Mouse (Mus musculus): ENCODE measurements around the gene Col27a1.

The Col27a1 gene

DNA sequence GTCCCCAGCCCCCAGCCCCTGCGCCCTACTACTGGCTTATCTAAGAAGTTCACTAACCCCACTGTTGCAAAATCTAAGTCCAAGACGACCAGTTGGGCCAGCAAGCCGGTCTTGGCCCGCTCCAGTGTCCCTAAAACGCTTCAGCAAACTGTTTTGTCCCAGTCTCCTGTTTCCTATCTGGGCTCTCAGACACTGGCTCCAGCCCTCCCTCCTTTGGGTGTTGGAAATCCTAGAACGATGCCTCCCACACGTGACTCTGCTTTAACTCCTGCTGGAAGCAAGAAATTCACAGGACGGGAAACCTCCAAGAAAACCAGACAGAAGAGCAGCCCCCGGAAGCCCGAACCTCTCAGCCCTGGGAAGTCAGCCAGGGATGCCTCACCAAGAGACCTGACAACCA lies 11.6 kb downstream of the Col27a1 start:
- no peak for DNase-seq (ENCODE audit: low spot score)

DNA sequence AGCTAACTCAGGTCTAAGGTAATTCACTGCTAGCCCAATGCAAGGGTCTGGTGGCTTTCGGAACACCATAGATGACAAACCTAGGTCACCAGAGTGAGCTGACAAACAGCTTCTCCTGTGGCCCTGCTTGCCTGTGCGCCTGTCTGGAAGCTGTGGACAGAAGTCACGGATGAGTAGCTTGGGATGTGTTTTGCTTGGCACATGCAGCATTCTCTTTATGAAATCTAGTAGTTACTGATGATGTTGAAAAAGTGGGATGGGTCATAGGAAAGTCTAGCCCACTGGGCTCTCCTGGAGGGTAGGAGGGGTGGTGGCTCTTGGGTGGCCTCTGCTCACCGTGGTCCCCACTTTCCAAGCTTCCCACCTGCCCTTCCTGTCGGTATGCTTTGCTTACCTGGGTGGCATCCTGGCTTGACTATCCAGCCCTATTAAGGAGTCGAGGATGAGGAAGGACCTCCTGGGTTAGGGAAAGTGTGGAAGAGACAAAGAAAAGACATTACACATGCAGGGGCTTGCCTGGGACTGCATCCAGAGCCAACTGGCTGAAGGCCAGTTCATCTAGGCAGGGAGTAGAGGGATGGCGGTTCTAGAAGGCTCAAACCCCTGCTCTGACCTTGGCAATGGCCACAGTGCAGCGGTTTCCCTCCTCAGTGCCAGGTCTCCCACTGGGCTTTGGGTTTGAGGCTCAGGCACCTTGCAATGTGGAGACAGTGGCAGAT lies 12.5 kb downstream of the Col27a1 start:
- DNase-seq (ENCODE audit: low spot score), result no peak

DNA sequence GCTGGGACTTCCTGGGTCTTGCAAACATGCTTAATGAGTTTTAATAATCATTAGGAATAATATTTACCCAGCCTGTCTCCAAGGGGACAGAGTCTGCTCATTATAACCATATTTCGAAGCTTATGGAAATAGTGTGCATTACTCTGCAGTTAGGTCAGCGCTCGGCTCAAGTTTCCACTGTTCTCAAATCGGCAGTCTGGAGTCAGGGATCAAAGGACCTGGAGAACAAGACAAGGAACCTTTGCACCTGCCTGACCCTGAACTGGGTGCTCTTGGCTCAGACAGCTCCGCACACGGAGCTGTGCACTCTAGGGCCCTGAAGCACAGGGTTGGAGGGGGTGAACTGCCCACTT lies 13.1 kb downstream of the Col27a1 start:
- DNase-seq (ENCODE audit: low spot score), result no peak

DNA sequence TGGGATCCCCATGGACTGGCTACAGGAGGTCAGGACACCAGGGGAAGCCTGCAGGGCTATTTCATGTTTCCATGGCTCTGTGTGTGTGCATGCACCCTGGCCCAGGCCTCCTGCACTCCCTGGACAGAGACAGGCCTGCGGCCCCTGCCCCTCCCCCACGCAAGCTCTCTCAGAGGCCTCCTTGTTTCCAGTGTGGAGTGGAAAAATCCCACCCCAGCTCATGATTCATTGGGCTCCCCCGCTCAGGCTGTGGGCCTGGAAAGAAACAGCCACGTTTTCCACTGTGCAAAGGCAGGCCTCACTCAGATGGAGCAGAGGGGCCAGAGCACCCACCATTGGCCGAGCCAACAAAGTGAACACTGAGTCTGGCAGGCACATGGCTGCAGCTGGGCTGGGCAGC lies 15.1 kb downstream of the Col27a1 start:
- no peak for DNase-seq (ENCODE audit: low spot score)

DNA sequence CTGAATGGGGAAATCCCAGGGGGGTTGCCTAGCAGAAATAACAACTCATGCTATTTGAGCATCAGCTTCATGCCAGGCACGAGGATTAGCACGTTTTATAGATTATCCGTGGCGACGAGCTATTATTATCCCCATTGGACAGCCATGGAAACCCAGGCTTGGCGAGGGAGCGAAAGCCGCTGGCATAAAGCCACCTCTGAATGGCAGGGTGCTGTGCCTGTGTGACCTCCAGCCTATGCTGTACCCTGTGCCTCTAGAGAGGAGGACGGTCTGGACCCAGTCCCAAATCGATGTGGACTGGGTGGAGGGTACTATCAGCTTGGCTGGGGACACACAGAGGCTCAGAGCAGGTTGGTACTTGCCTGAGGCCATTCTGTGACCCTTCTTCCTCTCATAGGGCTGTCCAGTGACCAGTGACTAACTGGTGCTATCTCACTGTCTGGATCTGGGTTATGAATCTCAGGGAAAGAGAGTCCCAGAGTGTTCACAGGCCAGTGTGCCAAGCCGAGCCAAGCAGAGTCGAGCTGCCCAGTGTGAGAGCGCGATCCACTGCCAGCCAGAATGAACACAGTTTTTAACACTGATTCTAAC lies 16.3 kb downstream of the Col27a1 start:
- DNase-seq (ENCODE audit: low spot score), result no peak

DNA sequence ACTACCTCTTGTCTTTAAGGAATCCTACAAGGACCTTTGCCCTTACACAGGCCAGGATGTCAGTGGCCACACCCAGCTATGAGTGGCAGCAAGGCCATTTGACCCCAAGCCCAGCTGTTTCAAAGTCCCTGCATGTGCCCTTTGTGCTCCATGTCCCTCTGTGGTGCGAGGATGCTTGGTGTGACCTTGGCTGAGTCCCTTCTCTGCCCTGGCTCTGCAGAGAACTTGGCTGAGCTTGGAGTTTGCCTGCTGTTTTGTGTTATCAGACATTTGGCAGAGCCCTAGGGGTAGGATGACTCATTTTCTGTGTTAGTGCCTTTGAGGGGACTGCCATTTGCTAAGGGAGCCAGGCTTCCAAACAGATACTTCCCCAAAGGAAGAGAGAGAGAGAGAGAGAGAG lies 17.3 kb downstream of the Col27a1 start:
- DNase-seq (ENCODE audit: low spot score), result no peak

DNA sequence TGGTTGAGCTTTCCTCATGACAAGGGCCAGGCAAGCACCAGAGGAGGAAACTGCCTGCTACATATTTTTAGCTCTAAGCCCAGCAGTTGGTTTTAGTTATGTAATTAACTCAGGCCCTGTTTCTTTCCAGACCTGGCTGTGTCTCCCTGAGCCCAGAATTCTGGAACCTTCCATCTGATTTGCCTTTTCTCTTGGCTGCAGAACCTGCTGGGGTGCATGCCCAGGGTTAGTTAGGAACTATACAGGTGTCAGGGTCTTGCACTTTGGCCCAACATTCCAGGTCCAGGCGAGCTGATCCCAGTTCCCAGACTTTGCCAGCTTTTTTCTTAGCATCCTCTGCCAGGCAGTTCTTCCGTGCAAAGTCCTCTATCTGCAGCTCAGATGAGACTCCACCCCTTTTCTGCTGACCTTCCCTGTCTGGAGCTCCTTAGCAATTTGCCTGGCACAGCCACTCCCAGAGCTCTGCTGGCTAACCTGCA lies 18.8 kb downstream of the Col27a1 start:
- DNase-seq (ENCODE audit: low spot score), result no peak

DNA sequence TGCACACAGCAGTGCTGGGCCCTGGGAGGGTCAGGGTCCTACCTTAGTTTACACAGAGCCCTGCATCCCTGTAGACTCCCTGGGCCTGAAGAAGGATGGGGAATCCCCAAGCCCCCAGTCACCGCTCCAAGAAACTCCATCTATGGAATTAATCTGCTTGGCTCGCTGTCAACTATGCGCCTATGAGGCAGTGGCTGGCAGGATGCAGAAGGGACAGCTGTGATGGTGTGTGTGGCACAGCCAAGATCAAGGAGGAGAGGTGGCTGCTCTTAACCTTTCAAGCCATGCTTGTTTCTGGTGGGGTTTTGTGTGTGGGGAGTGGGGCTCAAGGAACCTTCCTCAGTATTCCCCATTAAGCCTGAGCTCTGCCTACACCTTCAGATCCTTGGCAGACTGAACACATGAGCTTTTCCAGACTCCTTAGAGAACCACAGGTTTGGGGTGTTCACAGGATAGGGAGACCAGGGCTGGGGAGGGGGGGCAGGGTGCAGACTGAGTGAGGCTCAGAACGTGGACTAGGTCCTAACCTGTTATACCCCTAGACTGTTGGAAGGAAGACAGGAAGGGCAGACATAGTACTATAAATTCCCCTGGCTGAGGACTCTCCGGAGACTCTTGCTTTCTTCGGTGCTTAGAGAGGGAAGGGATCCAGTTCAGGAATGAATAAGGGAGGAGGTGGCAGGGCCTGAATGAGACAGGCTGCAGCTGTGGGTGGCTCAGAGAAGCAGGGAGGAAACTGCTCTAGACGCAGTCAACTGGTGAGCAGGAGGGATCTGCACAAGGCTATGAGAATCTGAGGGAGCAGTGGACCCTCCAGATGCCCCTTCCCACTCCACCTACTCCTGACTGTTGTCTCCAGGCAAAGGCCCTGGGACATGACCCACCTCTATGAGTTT lies 20.0 kb downstream of the Col27a1 start:
- no peak for DNase-seq (ENCODE audit: low spot score)

DNA sequence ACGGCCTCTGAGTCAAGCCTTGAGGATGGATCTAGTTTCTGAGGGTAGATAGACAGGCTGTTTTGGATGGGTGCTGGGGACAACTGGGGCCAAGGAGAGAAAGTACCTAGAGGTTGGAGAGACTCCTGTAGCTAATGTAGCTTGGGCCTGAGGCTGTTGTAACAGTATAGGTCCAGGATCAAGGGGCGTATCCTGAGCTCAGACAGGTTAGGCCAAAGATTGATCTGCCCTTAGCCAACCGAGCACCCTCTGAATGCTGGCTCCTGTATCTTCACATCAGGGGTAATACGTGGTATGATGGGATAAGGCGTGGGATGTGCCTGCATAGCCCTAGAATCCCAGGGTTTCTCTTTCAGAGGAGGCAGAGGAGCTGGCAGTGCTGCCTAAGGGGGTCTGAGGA lies 21.0 kb downstream of the Col27a1 start:
- DNase-seq (ENCODE audit: low spot score), result no peak

DNA sequence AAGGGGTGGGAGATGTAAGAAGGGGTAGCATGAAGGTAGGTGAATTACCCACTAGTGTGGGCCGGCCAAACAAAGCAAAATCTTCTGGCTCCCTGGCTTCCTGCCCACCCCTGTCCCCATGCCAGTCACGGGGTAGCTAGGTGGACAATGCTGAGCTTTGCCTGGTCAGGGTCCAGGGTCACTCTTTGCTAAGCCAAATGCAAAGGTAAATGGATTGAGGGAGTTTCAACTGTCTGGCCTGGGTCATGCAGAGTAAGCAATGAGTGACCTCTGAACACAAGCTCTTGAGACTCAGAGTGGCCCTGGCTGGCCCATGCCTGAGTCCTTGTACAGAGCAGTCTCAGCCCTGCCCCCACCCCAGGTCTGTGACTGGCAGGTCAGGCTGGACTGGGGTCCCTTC lies 22.4 kb downstream of the Col27a1 start:
- DNase-seq (ENCODE audit: low spot score), result no peak

DNA sequence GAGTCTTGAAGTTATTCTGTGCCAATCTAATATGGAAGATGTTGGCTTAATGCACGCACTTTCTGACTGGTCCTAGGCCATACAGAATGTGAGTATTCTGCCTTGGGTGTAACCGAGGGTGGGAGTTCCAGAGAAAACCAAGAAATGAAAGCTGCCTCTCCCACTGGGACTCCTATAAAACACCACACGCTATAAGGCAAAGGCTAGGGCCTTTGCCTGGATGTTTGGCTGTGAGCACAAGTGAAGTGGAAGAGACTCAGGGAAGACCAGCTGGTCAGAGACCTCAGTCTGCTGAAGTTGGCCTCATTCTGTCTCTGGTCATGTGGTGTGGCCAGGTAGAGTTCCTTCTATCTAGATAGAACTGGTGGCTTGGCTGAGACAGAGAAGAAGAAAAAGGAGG lies 23.4 kb downstream of the Col27a1 start:
- no peak for DNase-seq (ENCODE audit: low spot score)

DNA sequence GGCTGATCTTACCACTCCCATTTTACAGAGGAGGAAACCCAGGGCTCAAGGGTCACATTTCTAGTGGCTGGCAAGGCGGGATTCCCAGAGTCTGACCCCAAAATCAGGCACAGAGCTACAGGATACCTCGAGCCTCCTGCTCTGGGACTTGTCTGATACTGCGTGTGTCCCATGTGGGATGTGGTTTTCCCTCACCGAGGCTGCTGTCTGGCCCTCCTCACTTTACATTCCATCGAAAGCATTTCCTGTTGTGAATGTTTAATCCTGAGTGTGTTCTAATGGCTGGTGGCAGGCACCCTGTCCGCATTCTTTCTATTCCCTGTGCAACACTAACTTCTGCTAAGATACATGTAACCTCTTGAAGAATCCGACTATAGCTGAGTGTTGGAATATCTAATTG lies 24.3 kb downstream of the Col27a1 start:
- no peak for DNase-seq (ENCODE audit: low spot score)

DNA sequence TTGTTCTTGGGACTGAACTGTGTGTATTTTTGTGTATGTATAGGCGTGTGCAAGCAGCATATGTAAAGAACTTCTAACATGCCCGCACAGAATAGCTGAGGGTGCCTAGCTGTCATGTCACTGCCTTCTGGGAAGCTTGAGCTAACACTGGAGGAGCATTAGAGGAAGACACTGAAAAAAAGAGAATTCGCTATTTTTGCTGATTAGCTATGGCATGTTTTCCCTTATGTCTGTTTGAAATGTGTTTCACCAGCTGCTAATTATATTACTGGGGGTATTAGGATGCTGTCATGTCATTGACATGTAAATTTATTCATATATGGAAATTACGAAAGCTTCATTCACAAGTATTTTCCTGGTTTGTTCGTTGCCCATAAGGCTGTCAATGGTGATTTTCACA lies 24.9 kb downstream of the Col27a1 start:
- DNase-seq (ENCODE audit: low spot score), result no peak

DNA sequence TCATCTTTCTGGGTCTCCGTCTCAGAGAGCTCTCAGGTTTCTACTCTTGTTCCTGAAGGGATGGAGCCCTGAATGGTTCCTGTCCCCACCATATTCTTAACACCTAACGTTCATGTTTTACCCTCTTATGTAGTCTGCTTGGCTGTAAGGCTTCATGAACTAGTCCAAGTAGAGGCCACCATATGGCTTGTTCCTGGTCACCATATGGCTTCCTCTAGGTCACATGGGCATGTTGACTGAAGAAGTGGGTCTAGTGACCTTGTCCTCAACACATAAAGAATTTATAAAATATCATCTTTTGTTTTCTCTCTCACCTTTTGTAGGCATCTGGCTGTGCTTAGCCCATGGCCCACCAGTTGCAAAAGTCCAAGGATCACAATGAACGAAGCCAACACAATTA lies 27.2 kb downstream of the Col27a1 start:
- no peak for DNase-seq (ENCODE audit: low spot score)

DNA sequence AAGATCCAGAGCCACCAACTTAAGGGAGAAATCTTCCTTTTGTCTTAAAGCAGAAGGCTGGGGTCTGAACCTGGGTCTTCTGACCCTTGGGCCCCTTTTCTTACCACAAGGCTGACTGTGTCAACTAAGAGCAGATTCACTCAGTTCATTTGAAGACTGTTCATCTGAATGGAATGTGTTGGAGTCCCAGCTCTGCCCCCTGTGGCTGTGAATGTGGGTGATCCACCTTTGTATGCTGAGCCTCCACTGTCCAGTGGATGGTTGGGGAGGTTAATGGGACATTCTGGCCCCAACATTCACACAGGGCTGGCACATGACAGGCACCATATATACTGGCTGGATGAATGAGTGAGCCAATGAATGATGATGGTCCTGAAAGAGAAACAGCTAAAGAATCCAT lies 34.2 kb downstream of the Col27a1 start:
- DNase-seq (ENCODE audit: low spot score), result no peak

DNA sequence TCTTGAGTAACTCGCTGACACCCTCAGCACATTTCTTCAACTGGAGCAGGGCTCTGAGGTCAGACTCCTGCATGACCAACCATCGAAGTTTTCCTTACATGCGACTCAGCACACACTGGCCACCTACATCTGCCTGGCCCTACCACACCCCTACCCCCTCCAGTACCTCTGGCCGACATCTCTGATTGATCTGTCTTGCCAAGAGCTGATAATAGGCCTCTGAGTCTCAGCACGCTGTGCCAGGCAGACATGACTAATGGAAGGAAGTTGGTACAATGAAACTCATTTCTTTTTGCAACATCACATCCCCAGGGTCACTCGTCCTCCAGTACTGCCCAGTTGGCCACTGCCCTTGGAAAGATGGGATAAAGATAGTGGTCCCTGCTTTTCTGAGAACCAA lies 35.1 kb downstream of the Col27a1 start:
- no peak for DNase-seq (ENCODE audit: low spot score)

DNA sequence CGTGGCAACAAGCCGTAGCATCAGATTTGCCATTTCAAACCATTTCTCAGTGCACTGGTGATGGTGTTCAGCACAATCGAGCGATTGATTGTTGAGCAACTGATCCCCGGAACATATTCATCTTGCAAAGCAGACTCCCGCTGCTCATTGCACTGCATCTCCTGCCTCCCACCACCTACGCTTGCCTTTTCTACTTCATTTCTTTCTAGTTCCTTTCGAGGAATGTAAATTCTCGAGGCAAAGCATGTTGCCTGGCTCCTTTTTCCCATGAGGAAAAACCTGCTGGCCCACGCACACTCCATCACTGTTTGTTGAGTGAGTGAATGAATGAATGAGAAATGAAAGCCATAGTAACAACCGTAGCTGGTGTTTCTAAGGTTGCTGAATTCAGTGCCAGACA lies 38.0 kb downstream of the Col27a1 start:
- DNase-seq (ENCODE audit: low spot score), result no peak

DNA sequence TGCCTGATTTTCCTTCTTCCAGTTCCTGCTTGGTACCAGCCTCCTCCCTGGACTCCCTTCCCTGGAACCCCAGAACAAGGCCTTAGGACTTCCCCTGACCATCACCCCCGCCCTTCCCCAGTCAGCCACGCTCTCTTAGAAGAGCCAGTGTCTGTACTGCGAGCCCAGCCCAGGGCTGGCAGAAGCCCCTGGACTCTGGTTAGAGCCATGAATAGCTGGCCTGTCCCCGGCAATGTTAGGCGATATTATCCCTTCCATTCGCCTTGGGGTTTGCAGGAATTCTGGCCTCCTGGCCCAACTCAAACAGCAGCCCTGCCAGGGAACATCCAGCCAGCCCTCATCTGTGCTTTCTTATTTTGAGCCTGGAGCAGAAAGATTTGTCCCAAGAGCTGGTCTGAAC lies 39.9 kb downstream of the Col27a1 start:
- no peak for DNase-seq (ENCODE audit: low spot score)

DNA sequence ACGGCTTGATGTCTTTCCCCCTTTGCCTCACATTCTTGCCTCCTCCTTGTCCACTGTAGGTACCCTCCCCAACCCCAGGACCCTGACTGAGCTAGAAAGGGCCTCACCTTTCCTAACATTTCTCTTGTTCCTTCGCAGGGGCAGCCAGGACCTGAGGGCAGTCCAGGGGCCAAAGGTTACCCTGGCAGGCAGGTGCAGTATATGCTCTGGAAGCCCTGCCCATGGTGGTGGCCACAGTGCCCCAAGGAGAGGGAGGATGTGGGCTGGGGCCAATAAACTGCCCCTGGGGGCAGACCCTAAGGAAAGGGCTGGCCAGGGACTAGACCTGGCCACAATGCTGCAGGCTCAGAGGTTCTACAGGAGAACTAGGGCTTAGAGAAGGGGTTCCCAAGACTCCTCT lies 40.3 kb downstream of the Col27a1 start:
- DNase-seq (ENCODE audit: low spot score), result no peak

DNA sequence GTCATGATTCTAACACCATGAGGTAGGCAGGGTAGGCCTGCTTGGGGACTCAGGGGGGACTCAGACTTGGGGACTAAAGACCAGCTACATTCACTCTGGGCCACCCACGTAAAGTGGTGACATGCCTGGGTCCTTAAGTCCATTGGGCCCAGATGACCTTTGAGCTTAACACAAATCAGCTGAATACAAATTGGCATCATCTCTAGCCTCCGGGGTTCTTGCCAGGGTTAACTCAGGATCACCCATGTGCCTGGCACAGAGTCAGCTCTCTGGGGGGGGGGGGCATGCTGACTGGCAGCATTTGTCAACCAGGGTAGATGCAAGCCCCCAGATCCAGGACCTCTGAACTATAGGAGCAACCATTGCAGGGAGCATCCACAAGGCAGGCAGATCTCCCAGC lies 42.6 kb downstream of the Col27a1 start:
- no peak for DNase-seq (ENCODE audit: low spot score)

DNA sequence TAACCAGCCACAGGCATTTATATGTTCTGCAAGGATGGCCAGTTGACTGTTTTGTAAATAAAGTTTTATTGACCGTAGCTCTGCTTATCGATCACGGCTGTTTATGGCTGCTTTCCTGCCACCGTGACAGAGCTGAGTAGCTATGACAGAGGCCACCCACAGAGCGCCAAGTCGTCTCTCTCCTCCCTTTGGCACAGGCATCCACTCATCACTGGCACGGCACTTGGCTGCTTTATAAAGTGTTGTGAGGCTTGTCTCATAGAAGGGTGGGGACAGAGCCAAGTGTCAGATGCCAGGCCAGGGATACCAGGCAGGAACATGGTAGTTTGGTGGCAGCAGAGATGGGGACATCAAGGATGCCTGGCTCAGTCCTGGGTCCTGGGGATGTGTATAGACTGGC lies 43.5 kb downstream of the Col27a1 start:
- no peak for DNase-seq (ENCODE audit: low spot score)

DNA sequence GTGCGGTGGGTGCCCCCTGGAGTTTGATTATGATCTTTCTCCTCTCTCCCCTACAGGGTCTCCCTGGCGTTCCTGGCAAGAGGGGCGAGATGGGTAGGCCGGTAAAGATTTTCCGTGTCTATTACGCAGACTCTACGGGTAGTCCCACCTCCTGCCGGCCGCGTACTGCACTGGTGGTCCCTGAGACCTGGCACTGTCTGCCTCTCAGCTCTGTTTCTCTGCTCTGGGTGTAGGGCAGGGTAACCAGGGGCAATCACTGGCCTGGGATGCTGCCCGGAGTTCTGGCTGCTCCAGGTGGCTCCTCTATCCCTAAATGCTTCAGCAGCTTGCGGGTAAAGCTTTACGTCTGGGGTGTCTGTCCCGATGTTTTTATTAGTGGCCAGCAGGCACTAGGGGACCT lies 44.3 kb downstream of the Col27a1 start:
- no peak for DNase-seq (ENCODE audit: low spot score)

DNA sequence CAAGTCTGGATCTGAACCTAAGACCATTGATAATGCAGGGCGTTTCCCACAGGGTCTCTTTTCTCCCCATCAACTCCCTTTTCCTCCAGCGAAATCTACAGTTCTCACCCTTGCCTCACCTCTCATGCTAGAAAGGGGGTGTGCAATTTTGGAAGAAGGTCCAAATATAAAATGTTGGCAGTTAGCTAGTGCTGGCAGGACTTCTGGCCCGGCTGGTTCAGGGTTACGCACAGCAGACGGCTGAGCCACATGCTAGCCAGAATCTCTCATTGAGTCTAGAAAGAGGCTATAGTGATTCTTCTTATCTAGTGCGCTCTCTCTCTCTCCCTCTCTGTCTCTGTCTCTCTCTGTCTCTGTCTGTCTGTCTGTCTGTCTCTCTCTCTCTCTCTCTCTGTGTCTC lies 45.3 kb downstream of the Col27a1 start:
- no peak for DNase-seq (ENCODE audit: low spot score)
